Mouse (Mus musculus) embryonic facial prominence, embryonic 14.5 days (tissue): ENCODE measurements around the gene Nadk. TPM values are rescaled to one million over a fixed set of nuclear protein-coding genes. Genes with fewer than 3 reads are reported as not detected.

Experiments used
- ATAC-seq: fragments of 200-750 bp; cut with Nextera tagmentation; 2 replicates; pipeline ENCODE4 v1.8.0; 2017; ENCODE audit warnings: low read depth, moderate number of reproducible peaks, moderate TSS enrichment
- DNase-seq: peaks from one replicate; pipeline ENCODE4 v3.0.0-alpha.2; 2015; ENCODE audit warnings: low spot score
- H3K27ac ChIP-seq: fragments of 300-500 bp; sonication (generic); replicated peaks from 2 replicates; pipeline ENCODE4 v1.5.1; 2014; ENCODE audit warnings: low read depth, mild to moderate bottlenecking, low read length, moderate library complexity
- H3K27me3 ChIP-seq: fragments of 300-500 bp; sonication (generic); replicated peaks from 2 replicates; pipeline ENCODE4 v1.6.1; 2014; ENCODE audit warnings: low read length; ENCODE audit not compliant: control insufficient read depth, insufficient read depth
- H3K36me3 ChIP-seq: fragments of 300-500 bp; sonication (generic); 2 replicates; pipeline ENCODE4 v1.6.1; 2014; ENCODE audit warnings: low read length, mixed read lengths; ENCODE audit not compliant: control insufficient read depth, insufficient read depth
- H3K4me1 ChIP-seq: fragments of 300-500 bp; sonication (generic); 2 replicates; pipeline ENCODE4 v1.6.1; 2014; ENCODE audit warnings: antibody characterized with exemption, low read length; ENCODE audit not compliant: control insufficient read depth, insufficient read depth
- H3K4me2 ChIP-seq: fragments of 300-500 bp; sonication (generic); 2 replicates; pipeline ENCODE4 v1.6.1; 2014; ENCODE audit warnings: low read depth, mild to moderate bottlenecking, low read length, moderate library complexity, mixed read lengths
- H3K4me3 ChIP-seq: fragments of 300-500 bp; sonication (generic); 2 replicates; pipeline ENCODE4 v1.5.1; 2014; ENCODE audit warnings: low read depth, mild to moderate bottlenecking, low read length
- H3K9ac ChIP-seq: fragments of 300-500 bp; sonication (generic); 2 replicates; pipeline ENCODE4 v1.6.1; 2014; ENCODE audit warnings: low read depth, mild to moderate bottlenecking, low read length, moderate library complexity, mixed read lengths
- H3K9me3 ChIP-seq: fragments of 300-500 bp; sonication (generic); 2 replicates; pipeline ENCODE4 v1.6.1; 2016; ENCODE audit warnings: low read length; ENCODE audit not compliant: control insufficient read depth
- WGBS: fragments of 180-500 bp; shearing (Covaris S2); extraction: QIAGEN DNeasy Blood & Tissue Kit; methylation state at CpG from one replicate; pipeline ENCODE4 v1.1.7; 2014; 5-methylcytosine and 5-hydroxymethylcytosine counted together
- polyA plus RNA-seq: library from polyadenylated mRNA; unstranded; fragments of >200 nt; fragmentation: Nextera tagmentation; extraction: Ambion mirVana; gene quantifications from 2 replicates; pipeline ENCODE4 v1.2.1, GENCODE M21; 2014

Nadk gene
- polyA plus RNA-seq, 1 experiment from 2014 or later = 89.2 TPM

GRCm38 (mm10) chr4:155575521-155575920 is 13.3 kb downstream of the Nadk start:
- H3K4me1 ChIP-seq = no peaks in the 10 kb centered on the region
- H3K9me3 ChIP-seq = no peaks in the 10 kb centered on the region
- 94% methylated on average over 8 of the region's 8 CpGs for WGBS
- ATAC-seq = no peak
- no peak for DNase-seq
- no peak overlapping the region for H3K9ac ChIP-seq
- H3K27ac ChIP-seq = no peak overlapping the region
- H3K27me3 ChIP-seq = no peaks in the 10 kb centered on the region
- no peak overlapping the region for H3K4me3 ChIP-seq
- H3K36me3 ChIP-seq = peaks cover 34% of the 10 kb centered on the region
- no peak overlapping the region for H3K4me2 ChIP-seq

DNA sequence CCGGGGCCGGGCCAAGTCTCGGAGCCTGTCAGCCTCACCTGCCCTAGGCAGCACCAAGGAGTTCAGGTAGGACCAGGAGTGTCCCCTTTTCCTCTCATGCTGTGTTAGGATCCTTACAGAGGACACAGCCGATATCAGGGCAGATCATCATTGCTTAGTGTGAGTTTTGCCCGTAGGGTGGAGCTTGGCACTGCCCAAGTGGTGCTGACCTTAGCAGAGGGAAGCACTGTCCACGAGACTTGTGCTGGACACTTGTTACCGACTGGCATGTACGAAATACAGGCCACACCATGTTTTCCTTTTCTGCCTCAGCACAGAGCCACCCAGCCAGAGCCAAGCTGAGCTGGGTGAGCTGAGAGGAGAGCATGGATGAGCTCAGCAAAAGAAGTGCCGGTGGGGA is 15.0 kb downstream of the Nadk start:
- DNase-seq (no peak), ATAC-seq (no peak)
- H3K4me2 ChIP-seq = no peak overlapping the region
- H3K4me3 ChIP-seq = no peak overlapping the region
- H3K27ac ChIP-seq = no peak overlapping the region
- no peak overlapping the region for H3K9ac ChIP-seq
- no peaks in the 10 kb centered on the region for H3K27me3 ChIP-seq
- H3K9me3 ChIP-seq = no peaks in the 10 kb centered on the region
- peaks cover 38% of the 10 kb centered on the region for H3K36me3 ChIP-seq
- no peaks in the 10 kb centered on the region for H3K4me1 ChIP-seq
- WGBS = 95% methylated on average over 9 of the region's 9 CpGs

DNA sequence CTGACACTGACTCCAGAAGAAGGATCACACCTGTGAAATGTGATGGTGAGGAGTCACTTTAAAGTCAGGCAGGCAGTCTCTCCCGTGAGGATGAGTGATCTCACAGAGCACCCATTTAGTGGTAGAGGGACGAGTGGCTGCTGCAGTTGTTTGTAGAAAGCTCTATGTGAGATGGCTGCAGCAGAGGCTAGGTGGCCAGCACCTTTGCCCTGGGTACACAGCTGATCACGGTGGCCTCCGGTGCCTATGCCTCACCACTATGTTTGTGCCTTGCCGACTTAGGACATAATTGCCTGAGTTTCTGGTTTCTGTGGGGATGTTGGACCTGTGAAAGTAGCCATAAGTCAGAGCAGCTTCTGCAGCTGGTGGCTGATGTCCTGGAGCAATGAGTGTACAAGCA is 15.6 kb downstream of the Nadk start:
- Histone ChIP-seq H3K4me2 (no peak overlapping the region), H3K4me1 (no peaks in the 10 kb centered on the region), H3K4me3 (no peak overlapping the region), H3K9me3 (no peaks in the 10 kb centered on the region), H3K9ac (no peak overlapping the region), H3K27ac (no peak overlapping the region), H3K36me3 (peaks cover 43% of the 10 kb centered on the region), H3K27me3 (no peaks in the 10 kb centered on the region)
- DNase-seq (no peak), ATAC-seq (no peak)
- WGBS = 88% methylated on average over 5 of the region's 5 CpGs

DNA sequence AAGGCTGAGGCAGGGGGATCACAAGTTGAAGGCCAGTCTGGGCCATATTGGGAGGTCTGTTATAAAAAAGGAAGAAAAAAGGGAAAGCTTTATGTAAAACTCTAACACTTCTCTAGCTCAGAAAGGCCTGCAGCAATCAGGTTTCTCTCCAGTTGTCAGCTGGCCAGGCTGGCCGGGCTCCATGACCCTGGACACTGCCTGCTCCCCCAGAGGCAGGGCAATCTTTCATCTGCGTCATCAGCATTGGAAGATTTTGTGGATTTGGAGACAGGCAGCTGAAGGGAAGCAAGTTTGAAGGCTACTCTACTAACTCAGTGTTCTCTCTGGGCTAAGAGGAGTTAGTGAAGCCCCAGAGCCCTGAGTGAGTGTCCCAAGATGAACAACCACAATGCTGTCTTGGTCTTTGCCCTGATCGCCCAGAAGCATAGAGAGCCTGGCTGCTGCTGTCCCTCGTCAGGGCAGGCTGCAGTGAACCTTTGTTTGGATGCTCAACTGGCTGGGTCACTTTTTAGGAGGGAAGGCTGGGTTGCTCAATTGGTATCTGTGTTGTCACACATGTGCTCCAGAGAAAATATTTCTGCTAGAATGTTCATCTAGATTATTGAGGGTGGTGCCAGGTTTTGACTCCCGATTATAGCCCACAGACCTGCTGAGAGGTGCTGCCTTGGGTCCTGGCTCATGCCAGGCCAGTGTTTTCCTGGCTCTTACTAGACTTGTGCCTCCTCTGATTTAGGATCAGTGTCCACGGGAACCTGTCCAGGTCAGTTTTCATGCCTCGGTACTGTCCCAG is 16.4 kb downstream of the Nadk start:
- Histone ChIP-seq H3K4me3 (no peak overlapping the region), H3K9ac (no peak overlapping the region), H3K4me1 (no peaks in the 10 kb centered on the region), H3K27me3 (no peaks in the 10 kb centered on the region), H3K27ac (no peak overlapping the region), H3K9me3 (no peaks in the 10 kb centered on the region), H3K4me2 (no peak overlapping the region), H3K36me3 (peaks cover 44% of the 10 kb centered on the region)
- ATAC-seq = no peak
- 82% methylated on average over 7 of the region's 7 CpGs for WGBS
- DNase-seq = no peak

DNA sequence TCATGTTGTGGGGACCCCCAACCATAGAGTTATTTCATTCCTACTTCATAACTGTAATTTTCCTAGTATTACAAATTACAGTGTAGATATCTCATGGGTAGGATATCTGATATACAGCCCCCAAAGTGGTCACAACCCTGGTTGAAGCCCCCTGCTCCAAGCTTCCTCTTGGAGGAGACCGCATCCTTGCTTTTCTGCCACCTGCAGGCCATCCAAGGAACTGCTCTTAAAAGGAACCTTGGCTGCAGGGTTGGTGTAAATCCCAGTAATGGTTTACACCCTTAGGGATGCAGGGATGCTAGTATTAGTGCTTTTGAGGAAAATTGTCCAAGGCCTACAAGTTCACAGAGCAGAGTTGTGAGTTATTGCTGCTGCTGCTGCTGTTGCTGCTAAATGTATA is 18.2 kb downstream of the Nadk start:
- H3K4me2 ChIP-seq = no peak overlapping the region
- no peak for DNase-seq
- H3K9me3 ChIP-seq = no peaks in the 10 kb centered on the region
- no peak for ATAC-seq
- no peaks in the 10 kb centered on the region for H3K27me3 ChIP-seq
- peaks cover 63% of the 10 kb centered on the region for H3K36me3 ChIP-seq
- H3K27ac ChIP-seq = no peak overlapping the region
- no peak overlapping the region for H3K9ac ChIP-seq
- H3K4me1 ChIP-seq = no peaks in the 10 kb centered on the region
- 22% methylated on average over 1 of the region's 1 CpGs for WGBS
- H3K4me3 ChIP-seq = no peak overlapping the region

DNA sequence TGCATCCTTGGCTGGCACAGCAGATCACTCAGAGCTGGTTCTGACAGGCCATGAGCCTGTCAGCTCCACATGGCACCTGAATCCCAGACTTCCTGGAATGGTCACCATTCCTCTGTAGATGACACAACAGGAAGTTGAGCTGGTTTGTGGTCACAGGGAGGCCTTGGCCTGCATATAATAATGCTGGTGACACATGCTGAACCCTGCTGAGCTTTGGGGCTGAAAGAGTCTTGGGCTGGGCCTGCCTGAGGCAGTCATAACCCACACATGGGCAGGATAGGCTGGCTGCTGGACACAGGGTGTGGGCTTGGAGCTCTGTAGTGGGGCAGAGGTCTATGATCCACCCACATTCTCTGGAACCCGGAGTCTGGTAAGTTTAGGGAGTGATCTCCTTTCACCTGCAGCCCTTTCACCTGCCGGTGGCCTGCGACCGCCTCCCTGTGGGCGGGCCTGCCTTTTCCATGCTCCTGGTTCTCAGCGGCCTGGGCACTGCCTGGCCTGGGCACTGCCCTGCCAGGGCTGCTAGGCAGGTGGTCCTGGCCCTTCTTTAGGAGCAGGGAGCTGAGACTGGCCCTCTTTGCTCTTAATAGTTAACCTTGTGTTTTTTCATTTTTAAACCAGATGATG is 20.2 kb downstream of the Nadk start:
- Histone ChIP-seq H3K36me3 (peaks cover 75% of the 10 kb centered on the region), H3K9ac (no peak overlapping the region), H3K9me3 (no peaks in the 10 kb centered on the region), H3K4me3 (no peak overlapping the region), H3K4me1 (no peaks in the 10 kb centered on the region), H3K4me2 (no peak overlapping the region), H3K27ac (no peak overlapping the region), H3K27me3 (no peaks in the 10 kb centered on the region)
- DNase-seq (no peak), ATAC-seq (no peak)
- WGBS = 90% methylated on average over 6 of the region's 6 CpGs

DNA sequence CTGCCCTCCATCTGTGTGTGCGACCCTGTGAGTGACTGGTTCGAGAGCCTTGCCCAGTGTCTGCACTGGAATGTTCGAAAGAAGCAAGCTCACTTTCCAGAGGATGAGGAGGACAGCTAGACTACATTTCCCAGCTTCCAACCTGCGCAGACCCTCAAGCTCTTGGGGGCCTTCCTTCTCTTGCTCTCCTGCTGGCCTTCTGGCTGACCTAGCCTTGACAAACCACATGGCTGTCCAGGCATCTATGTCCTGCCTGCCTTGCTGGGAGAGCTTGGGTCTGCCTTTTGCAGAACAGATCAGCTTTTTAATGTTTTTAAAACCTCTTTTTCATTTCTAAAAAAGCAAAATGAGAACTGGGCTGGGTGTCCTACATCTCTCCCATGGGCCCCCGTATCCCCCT is 27.2 kb downstream of the Nadk start:
- no peaks in the 10 kb centered on the region for H3K9me3 ChIP-seq
- H3K4me2 ChIP-seq = no peak overlapping the region
- DNase-seq (no peak), ATAC-seq (no peak)
- no peak overlapping the region for H3K4me3 ChIP-seq
- 97% methylated on average over 5 of the region's 5 CpGs for WGBS
- H3K36me3 ChIP-seq = peaks cover 67% of the 10 kb centered on the region
- no peaks in the 10 kb centered on the region for H3K4me1 ChIP-seq
- H3K9ac ChIP-seq = no peak overlapping the region
- H3K27ac ChIP-seq = no peak overlapping the region
- H3K27me3 ChIP-seq = no peaks in the 10 kb centered on the region

DNA sequence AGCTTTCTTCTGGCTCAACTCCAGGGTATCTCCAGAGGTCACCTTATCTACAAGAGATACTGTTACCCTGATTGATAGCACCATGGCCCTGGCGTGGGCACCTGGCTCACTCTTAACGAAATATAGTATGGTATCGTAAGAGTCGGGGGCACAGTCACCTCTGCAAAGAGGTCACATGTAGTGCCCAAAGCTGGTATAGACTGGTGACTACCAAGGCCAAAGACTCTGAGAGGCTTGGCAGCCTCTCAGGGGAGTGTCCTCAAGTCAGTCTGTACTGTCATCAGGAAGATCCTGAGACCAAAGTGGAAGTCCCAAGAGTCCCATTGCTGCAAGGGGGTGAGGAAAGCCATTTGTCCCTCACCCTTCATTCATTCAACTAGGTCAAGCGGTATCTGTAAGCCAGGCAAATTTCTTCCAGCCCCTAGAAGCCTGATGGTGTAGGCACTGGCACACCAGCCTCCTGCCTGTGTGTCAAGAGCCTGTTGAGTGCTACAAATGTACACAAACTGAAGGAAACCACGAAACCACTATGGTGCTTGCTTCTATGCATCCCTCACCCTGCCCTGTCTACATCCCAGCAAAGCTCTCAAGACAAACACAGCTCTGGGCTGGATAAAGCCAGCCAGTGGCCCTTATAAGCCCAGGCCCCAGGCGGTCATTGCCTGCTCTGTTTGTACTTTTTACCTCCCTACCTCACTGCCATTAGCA is 29.0 kb downstream of the Nadk start:
- no peaks in the 10 kb centered on the region for H3K9me3 ChIP-seq
- H3K27me3 ChIP-seq = no peaks in the 10 kb centered on the region
- no peak overlapping the region for H3K4me2 ChIP-seq
- no peak overlapping the region for H3K9ac ChIP-seq
- no peak overlapping the region for H3K4me3 ChIP-seq
- peaks cover 49% of the 10 kb centered on the region for H3K36me3 ChIP-seq
- H3K4me1 ChIP-seq = no peaks in the 10 kb centered on the region
- WGBS = 83% methylated on average over 7 of the region's 7 CpGs
- H3K27ac ChIP-seq = no peak overlapping the region
- ATAC-seq = no peak
- no peak for DNase-seq
